Mouse (Mus musculus): Measurements from ENCODE around the gene Setdb1. TPM values are rescaled to one million over a fixed set of nuclear protein-coding genes. Genes with fewer than 3 reads are reported as not detected.
"Not testable (repeated sequence)": the region's sequence is repeated elsewhere in the genome, so short reads cannot be mapped to it uniquely, and the experiment has no call there.

The Setdb1 gene
- polyA plus RNA-seq, 1 experiment from 2014 or later = 42.2 TPM

DNA sequence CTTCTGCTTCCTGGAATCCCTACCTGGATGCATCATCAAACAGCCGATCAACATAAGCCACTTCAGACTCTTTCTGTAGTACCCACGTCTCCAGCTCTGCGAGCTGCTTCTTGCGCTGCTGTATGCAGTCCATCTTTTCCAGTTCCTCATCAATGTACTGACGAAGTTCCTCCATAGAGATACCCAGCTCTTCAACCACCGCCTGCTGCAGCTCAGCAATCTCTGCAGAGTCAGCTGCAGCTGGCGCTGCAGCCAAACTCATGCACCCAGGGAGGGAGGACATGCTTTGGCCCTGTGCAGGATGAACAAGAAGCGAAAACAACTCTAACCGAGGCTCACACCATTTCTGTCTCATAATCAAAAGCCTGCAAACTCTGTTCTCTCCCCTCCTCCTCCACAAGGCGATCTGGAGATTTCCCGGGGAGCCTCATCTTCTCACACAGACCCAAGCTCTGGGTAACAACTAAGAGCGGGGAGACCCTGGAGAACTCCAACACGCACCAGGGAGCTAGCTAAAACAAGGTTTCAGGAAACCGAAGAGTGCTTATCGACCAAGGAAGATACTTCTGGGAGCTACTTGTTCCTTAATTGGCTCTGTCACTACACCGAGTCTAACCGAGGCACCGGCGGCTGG is 974 bp downstream of the Setdb1 start:
- H3K27me3 ChIP-seq (replicated peaks; ENCODE audit: control insufficient read depth, insufficient read depth, low read length); H3K9me3 ChIP-seq (replicated peaks; ENCODE audit: control insufficient read depth, low read length); H3K9ac ChIP-seq (ENCODE audit: low read length); ATAC-seq; H3K4me1 ChIP-seq (ENCODE audit: control insufficient read depth, insufficient read depth, low read length); DNase-seq (ENCODE audit: low spot score); H3K27ac ChIP-seq (ENCODE audit: low read depth, low read length): not testable (repeated sequence)
- Histone ChIP-seq H3K36me3 (ENCODE audit: control insufficient read depth, insufficient read depth, low read length) (peaks cover 25% of the 10 kb centered on the region), H3K4me2 (ENCODE audit: low read length) (peak overlapping the region; percentile 48), H3K4me3 (ENCODE audit: low read depth, low read length) (peak overlapping the region; percentile 43)
- 39% methylated on average over 8 of the region's 19 CpGs for WGBS

DNA sequence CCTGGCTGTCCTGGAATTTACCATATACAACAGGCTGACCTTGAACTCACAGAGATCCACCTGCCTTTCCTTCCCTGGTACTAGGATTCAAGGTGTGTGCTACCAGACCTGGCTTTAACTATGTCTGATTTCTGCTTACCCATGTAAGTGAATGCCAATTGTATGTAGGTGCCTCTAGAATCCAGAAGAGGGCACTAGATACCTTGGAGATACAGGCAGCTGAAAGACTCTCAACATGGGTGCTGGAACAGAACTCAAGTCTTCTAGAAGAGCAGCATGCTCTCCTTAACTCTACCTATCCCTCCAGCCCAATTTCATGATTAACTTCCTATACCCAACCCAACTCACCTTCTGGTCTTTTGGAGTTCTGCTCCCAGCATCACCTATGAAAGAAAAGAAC is 7.5 kb downstream of the Setdb1 start:
- peaks cover 81% of the 10 kb centered on the region for H3K36me3 ChIP-seq (ENCODE audit: control insufficient read depth, insufficient read depth, low read length)
- no peak overlapping the region for H3K4me2 ChIP-seq (ENCODE audit: low read length)
- no peak overlapping the region for H3K4me3 ChIP-seq (ENCODE audit: low read depth, low read length)
- H3K27me3 ChIP-seq (replicated peaks; ENCODE audit: control insufficient read depth, insufficient read depth, low read length) = no peaks in the 10 kb centered on the region
- ATAC-seq (no peak), DNase-seq (ENCODE audit: low spot score) (peak; percentile 64)
- H3K4me1 ChIP-seq (ENCODE audit: control insufficient read depth, insufficient read depth, low read length) = no peaks in the 10 kb centered on the region
- no peaks in the 10 kb centered on the region for H3K9me3 ChIP-seq (replicated peaks; ENCODE audit: control insufficient read depth, low read length)
- H3K9ac ChIP-seq (ENCODE audit: low read length) = no peak overlapping the region
- H3K27ac ChIP-seq (ENCODE audit: low read depth, low read length) = no peak overlapping the region

DNA sequence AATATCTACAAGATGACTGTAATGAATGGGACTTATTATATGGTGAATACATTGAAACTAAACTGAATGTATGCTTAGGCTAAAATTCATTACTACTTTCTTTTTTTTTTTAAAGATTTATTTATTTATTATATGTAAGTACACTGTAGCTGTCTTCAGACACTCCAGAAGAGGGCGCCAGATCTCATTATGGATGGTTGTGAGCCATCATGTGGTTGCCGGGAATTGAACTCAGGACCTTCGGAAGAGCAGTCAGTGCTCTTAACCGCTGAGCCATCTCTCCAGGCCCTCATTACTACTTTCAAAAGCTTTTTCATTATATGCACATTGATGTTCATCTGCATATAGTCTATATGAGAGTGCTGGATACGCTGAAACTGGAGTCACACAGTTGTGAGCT is 8.7 kb downstream of the Setdb1 start:
- not testable (repeated sequence) for DNase-seq (ENCODE audit: low spot score); H3K4me3 ChIP-seq (ENCODE audit: low read depth, low read length); H3K27me3 ChIP-seq (replicated peaks; ENCODE audit: control insufficient read depth, insufficient read depth, low read length); H3K4me2 ChIP-seq (ENCODE audit: low read length); H3K9ac ChIP-seq (ENCODE audit: low read length); H3K27ac ChIP-seq (ENCODE audit: low read depth, low read length); H3K9me3 ChIP-seq (replicated peaks; ENCODE audit: control insufficient read depth, low read length); ATAC-seq; H3K4me1 ChIP-seq (ENCODE audit: control insufficient read depth, insufficient read depth, low read length)
- whole genome bisulfite sequencing = 95% methylated on average over 4 of the region's 5 CpGs
- H3K36me3 ChIP-seq (ENCODE audit: control insufficient read depth, insufficient read depth, low read length) = peaks cover 82% of the 10 kb centered on the region

DNA sequence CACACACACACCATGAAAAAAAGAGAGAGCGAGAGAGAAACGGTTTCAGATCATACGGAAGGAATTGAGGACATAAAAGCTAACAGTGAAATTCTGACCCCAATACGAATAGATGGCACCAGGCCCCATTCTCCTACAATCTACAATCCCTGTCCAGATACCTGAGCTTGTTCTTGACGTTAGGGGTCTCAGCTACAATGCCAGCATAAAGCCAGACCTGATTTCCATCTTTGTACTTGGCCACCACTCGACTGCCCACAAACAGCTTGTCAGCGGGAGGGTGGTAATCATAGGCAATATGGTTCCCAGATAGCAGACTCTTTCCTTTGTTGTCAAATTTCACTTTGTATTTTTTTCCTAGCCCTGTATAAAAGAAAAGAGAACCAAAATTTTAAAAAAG is 10.5 kb downstream of the Setdb1 start:
- Histone ChIP-seq H3K9me3 (replicated peaks; ENCODE audit: control insufficient read depth, low read length) (no peaks in the 10 kb centered on the region), H3K27ac (ENCODE audit: low read depth, low read length) (no peak overlapping the region), H3K9ac (ENCODE audit: low read length) (no peak overlapping the region), H3K36me3 (ENCODE audit: control insufficient read depth, insufficient read depth, low read length) (peaks cover 84% of the 10 kb centered on the region), H3K4me1 (ENCODE audit: control insufficient read depth, insufficient read depth, low read length) (no peaks in the 10 kb centered on the region), H3K27me3 (replicated peaks; ENCODE audit: control insufficient read depth, insufficient read depth, low read length) (no peaks in the 10 kb centered on the region), H3K4me2 (ENCODE audit: low read length) (no peak overlapping the region), H3K4me3 (ENCODE audit: low read depth, low read length) (no peak overlapping the region)
- no peak for DNase-seq (ENCODE audit: low spot score)
- ATAC-seq = no peak
- 91% methylated on average over 7 of the region's 7 CpGs for WGBS

DNA sequence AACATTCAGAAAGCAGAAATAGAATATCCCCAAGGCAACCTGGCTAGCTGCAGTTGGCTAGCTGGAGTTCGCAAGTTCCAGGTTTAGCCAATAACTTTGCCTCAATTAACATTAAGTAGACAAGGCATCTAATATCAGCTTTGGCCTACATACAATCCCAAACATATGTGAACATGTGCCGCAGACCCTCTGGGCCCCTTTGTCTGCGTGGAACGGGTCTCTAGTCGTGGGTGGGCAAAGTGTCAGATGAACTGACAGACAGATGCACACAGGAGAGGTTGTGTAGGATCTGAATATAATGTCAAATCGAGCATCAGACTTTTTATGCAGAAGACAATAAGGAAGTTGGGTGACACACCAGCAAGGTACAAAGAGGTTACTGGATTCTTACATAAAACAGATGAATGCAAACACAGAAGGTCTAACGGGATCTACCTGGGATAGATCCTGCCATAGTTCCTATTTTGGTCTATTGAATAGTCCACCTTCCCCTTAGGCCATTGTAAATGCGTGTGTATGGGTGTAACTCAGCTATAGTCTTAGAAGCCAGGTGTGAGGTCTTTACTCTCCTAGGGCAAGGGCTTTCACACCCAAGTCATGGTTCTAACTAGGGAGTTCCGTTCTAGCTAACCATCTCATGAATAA is 13.5 kb downstream of the Setdb1 start:
- not testable (repeated sequence) for H3K4me3 ChIP-seq (ENCODE audit: low read depth, low read length); ATAC-seq; H3K27me3 ChIP-seq (replicated peaks; ENCODE audit: control insufficient read depth, insufficient read depth, low read length); H3K27ac ChIP-seq (ENCODE audit: low read depth, low read length); H3K4me1 ChIP-seq (ENCODE audit: control insufficient read depth, insufficient read depth, low read length); H3K9ac ChIP-seq (ENCODE audit: low read length); H3K9me3 ChIP-seq (replicated peaks; ENCODE audit: control insufficient read depth, low read length); DNase-seq (ENCODE audit: low spot score); H3K4me2 ChIP-seq (ENCODE audit: low read length)
- H3K36me3 ChIP-seq (ENCODE audit: control insufficient read depth, insufficient read depth, low read length) = peaks cover 92% of the 10 kb centered on the region
- WGBS = 89% methylated on average over 9 of the region's 9 CpGs

DNA sequence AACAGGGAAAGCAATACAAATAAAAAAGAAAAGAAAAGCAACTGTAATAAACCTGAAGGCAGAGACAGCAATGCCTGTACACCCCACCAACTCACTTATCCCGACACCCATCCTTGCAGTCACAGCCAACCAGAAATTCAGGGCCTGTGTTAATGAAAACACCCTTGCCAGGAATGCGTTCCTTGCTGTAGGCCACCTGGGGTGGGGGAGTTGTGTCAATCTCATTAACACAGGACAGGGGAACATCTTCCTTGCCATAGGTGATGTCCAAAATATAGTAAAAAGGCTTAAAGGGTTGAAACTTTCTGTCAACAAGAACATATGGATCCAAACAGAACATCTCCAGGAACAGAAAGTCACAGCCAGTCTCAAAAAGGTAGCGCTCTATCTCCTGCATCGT is 18.8 kb downstream of the Setdb1 start:
- no peak overlapping the region for H3K9ac ChIP-seq (ENCODE audit: low read length)
- H3K4me1 ChIP-seq (ENCODE audit: control insufficient read depth, insufficient read depth, low read length) = no peaks in the 10 kb centered on the region
- ATAC-seq (no peak), DNase-seq (ENCODE audit: low spot score) (no peak)
- no peak overlapping the region for H3K4me2 ChIP-seq (ENCODE audit: low read length)
- H3K27me3 ChIP-seq (replicated peaks; ENCODE audit: control insufficient read depth, insufficient read depth, low read length) = no peaks in the 10 kb centered on the region
- WGBS = 94% methylated on average over 4 of the region's 4 CpGs
- peaks cover 99% of the 10 kb centered on the region for H3K36me3 ChIP-seq (ENCODE audit: control insufficient read depth, insufficient read depth, low read length)
- no peaks in the 10 kb centered on the region for H3K9me3 ChIP-seq (replicated peaks; ENCODE audit: control insufficient read depth, low read length)
- H3K4me3 ChIP-seq (ENCODE audit: low read depth, low read length) = no peak overlapping the region
- H3K27ac ChIP-seq (ENCODE audit: low read depth, low read length) = no peak overlapping the region

DNA sequence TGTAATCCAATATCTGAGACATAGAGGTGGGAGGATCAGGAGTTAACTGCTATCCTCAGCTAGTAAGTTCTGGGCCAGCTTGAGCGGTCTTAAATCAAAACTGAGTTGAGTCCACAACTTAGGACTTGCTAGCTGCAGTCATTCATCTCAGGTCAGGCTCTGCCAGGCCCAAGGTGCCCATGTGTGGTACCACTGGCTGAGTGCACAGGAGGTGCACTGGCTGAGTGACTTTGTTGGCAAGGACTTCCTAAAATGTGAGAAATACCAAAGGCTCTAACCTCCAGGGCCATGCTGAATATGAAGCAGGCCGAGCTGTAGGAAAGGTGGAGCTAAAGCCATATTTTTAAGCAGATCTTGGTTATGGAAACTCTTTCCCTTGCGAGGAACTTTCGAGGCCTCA is 19.7 kb downstream of the Setdb1 start:
- peaks cover 99% of the 10 kb centered on the region for H3K36me3 ChIP-seq (ENCODE audit: control insufficient read depth, insufficient read depth, low read length)
- no peak for DNase-seq (ENCODE audit: low spot score)
- no peaks in the 10 kb centered on the region for H3K4me1 ChIP-seq (ENCODE audit: control insufficient read depth, insufficient read depth, low read length)
- no peak overlapping the region for H3K4me2 ChIP-seq (ENCODE audit: low read length)
- H3K27me3 ChIP-seq (replicated peaks; ENCODE audit: control insufficient read depth, insufficient read depth, low read length) = no peaks in the 10 kb centered on the region
- no peak overlapping the region for H3K27ac ChIP-seq (ENCODE audit: low read depth, low read length)
- H3K9ac ChIP-seq (ENCODE audit: low read length) = no peak overlapping the region
- no peak for ATAC-seq
- H3K9me3 ChIP-seq (replicated peaks; ENCODE audit: control insufficient read depth, low read length) = no peaks in the 10 kb centered on the region
- WGBS = 96% methylated on average over 4 of the region's 4 CpGs
- no peak overlapping the region for H3K4me3 ChIP-seq (ENCODE audit: low read depth, low read length)

DNA sequence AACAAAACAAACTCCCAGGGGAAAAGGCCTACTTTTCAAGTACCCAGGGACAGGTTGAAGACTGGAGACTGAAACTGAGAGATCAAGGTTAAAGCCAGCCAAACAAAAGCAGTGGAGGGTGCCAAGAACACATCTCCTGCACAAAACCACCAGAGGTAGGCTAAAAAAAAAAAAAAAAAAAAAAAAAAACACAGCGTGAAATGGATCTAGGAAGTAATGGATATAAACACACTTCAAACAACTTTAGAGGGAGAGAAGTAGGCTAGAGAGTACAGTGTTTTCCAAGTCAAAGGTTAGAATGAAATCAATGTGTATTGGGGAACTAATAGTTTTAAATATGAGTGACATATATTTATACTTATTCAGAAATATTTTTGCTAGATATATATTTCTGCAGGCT is 25.5 kb downstream of the Setdb1 start:
- Histone ChIP-seq H3K4me2 (ENCODE audit: low read length) (no peak overlapping the region), H3K36me3 (ENCODE audit: control insufficient read depth, insufficient read depth, low read length) (peaks cover 87% of the 10 kb centered on the region), H3K27ac (ENCODE audit: low read depth, low read length) (no peak overlapping the region), H3K9ac (ENCODE audit: low read length) (no peak overlapping the region), H3K9me3 (replicated peaks; ENCODE audit: control insufficient read depth, low read length) (no peaks in the 10 kb centered on the region), H3K4me1 (ENCODE audit: control insufficient read depth, insufficient read depth, low read length) (no peaks in the 10 kb centered on the region), H3K4me3 (ENCODE audit: low read depth, low read length) (no peak overlapping the region), H3K27me3 (replicated peaks; ENCODE audit: control insufficient read depth, insufficient read depth, low read length) (no peaks in the 10 kb centered on the region)
- ATAC-seq (no peak), DNase-seq (ENCODE audit: low spot score) (no peak)
- WGBS = 82% methylated on average over 1 of the region's 1 CpGs

DNA sequence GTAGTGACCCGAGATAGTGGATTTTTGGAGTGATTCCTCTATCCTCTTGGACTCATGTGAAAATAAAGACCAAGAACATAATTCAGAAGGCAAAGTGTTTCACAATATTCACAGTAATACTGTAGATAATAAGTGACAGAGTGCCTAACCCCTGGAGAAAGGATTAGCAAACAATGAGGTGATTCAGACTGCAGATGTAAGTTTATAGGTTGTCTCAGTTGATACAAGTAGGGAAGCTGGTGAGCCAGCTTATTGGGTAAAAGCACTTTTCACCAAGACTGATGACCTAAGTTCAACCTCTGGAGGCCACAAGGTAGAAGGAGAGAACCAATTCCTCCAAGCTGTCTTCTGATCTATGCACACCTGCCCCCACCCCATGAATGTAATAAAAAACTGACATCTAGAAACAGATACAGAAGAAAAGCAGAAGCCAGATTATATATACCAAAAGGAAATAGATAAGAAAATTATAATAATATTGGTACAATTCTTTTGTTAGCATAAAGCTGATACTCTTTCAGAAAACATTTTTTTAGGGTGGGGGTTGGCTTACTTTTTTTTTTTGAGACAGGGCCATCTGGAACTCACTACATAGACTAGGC is 28.1 kb downstream of the Setdb1 start:
- WGBS = 90% methylated on average over 1 of the region's 1 CpGs
- no peak for ATAC-seq
- Histone ChIP-seq H3K36me3 (ENCODE audit: control insufficient read depth, insufficient read depth, low read length) (peaks cover 87% of the 10 kb centered on the region), H3K9me3 (replicated peaks; ENCODE audit: control insufficient read depth, low read length) (no peaks in the 10 kb centered on the region), H3K27ac (ENCODE audit: low read depth, low read length) (no peak overlapping the region), H3K4me2 (ENCODE audit: low read length) (no peak overlapping the region), H3K27me3 (replicated peaks; ENCODE audit: control insufficient read depth, insufficient read depth, low read length) (no peaks in the 10 kb centered on the region), H3K4me1 (ENCODE audit: control insufficient read depth, insufficient read depth, low read length) (no peaks in the 10 kb centered on the region), H3K4me3 (ENCODE audit: low read depth, low read length) (no peak overlapping the region), H3K9ac (ENCODE audit: low read length) (no peak overlapping the region)
- DNase-seq (ENCODE audit: low spot score) = no peak
